Mouse (Mus musculus) CH12F3 (cell line): ENCODE results near the gene Rtf1.

Experiments
- in situ Hi-C: fragments of 300-500 bp; cut with MboI; formaldehyde crosslinking; loops from 2 replicates; pipeline ENCODE4 v1.14.3; 2020; ENCODE audit warnings: low sequenced_read_pairs

Gene Rtf1

DNA sequence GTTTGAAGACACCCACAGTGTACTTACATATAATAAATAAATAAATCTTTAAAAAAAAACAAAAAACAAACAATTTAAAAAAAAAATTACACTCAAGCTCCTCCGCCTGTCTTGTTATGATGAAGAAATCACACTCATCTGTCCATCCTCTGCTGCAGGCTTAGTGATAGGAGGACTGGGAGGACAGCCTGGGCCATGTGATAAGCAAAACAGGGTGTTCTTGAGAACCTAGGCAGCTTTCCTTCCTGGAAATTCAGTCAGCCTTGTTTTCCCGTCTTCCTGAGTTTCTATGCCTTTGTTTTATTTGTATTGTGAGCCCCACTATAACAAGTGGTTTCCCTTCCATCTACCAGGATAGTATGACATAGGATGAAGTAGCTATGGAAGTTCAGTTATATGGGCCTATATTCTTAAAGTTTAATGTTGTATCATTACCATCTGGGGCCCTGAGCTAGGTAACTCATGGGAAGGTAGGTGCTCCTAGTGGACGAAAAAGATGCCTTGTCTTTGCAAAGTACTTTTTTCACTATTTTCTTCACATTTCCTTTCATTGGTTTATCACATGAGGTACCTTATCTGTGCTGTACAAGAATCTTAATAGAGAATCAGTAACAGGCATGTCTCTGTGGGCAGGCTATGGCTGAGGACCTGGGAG lies 53.0 kb downstream of the Rtf1 start:
- in situ Hi-C loops, result no loop called here

DNA sequence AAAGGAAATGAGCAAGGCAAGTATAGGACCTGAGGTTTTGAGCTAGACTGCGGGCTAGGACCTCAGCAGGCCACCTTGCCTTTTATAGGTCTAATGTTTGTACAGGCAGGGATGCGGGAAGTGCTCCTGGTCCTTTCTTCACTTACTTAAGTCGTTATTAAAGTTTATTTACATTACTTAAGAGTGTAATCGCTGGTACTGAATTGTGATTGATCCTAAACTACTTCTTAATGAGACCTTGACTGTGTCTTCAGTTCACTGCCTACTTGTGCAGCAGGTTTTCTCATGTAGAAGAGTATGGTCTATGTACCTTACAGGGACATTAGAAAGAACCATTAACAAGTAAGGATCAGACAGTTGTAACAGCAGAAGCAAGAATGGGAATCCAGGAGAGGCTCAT lies 55.9 kb downstream of the Rtf1 start:
- in situ Hi-C loops, result no loop called here

DNA sequence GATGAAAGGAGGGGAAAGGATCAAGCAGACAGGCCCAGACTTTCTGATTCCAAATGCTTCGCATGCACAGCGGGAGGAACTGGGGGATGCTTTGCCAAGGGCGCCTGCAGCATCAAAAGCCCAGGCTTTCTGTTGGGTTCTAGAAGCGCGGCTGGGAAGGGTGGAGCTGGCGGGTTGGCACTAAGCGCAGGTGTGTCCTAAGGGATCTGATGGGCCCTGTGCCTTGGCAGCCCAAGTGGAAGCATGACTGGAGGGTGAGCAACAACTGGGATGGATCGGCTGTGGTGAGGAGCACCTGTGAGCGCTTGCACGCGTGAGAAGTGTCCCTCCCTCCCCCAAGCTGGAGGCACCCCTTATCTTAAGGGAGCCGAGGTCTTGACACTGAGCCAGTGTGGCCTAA lies 62.3 kb downstream of the Rtf1 start:
- in situ Hi-C loops, result no loop called here

DNA sequence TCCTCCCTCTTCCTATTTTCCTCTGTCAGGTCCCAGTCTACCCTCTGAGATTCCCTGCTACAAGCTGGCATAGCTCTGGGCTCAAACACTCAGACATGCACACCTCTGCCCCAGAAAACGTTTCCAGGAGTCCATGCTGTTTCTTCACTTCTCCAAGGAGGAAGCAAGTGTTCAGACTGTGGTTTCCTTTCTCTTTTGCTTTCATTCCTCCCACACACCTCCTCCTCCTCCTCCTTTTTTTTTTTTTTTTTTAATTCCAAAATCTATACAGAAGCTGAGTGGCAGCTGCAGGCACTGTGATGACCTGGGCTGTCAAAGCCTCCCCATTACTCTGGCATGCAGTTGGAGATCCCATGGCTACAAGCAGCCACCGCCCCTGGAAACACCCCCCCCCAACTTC lies 65.7 kb downstream of the Rtf1 start:
- in situ Hi-C loops, result no loop called here

DNA sequence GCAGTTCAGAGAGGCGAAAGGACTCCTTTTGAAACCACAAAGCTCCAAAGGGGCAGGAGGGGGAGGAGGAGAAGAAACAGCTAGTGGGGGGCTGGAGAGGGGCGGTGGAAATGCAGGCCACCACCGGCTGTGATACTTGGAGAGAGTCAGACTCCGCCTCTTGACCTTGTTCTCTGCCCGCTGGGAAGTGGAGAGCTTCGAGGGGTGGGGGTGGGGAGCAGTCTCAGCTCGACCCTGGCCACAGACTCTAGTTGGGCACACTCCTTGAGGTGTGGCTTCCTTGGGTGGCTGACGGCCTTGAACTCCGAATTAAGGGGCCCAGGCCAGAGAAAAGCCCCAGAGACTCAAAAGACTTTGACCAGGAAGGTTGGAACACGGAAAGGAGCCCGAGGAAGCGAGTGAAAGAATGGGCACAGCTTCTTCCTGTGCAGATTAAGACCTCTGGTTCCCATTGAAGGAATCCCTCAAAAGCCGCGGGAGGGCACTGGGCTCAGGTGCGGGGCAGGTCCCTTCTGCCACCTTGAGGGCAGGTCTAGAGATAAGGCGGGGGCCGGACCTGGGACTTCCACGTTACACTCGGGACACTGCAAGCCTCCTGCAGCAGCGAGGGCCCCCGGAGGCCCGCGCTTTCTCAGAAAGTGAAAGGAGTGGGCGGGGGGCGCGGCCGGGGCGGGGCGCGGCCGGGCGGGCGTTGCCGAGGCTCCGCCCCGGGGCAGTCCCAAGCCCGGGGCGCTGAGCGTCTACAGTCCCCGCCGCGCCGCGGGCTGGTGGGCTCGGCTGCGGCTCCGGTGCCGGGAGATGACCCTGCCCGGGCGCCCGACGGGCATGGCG lies 66.9 kb downstream of the Rtf1 start, which contains the start of gene Itpka:
Itpka (plus strand) TSS at position 757 of the 831 bp plus-strand sequence.
- in situ Hi-C loops, result no loop called here

DNA sequence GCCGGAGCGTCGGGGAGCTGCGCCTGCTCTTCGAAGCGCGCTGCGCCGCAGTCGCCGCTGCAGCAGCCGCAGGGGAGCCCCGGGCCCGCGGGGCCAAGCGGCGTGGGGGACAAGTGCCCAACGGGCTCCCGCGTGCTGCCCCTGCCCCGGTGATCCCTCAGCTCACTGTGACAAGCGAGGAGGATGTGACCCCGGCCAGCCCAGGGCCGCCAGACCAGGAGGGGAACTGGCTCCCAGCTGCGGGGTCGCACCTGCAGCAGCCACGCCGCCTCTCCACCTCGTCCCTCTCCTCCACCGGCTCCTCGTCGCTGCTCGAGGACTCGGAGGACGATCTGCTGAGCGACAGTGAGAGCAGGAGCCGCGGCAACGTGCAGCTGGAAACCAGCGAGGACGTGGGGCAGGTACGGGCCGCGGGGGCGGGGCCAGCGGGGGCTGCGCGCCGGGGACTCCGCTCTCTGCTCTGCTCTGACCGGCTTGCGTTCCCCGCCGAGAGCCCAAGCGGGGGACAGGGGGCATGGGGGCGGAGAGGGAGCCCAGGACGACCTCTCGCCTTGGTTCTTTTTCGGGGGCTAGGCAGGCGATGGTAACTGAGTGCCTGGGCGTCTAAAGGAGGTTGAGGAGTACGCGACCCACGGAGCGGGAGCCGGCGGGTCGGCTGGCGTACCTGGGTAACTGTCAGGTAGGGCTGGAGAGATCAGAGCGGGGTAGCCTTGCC lies 67.8 kb downstream of the Rtf1 start:
- in situ Hi-C loops, result no loop called here

DNA sequence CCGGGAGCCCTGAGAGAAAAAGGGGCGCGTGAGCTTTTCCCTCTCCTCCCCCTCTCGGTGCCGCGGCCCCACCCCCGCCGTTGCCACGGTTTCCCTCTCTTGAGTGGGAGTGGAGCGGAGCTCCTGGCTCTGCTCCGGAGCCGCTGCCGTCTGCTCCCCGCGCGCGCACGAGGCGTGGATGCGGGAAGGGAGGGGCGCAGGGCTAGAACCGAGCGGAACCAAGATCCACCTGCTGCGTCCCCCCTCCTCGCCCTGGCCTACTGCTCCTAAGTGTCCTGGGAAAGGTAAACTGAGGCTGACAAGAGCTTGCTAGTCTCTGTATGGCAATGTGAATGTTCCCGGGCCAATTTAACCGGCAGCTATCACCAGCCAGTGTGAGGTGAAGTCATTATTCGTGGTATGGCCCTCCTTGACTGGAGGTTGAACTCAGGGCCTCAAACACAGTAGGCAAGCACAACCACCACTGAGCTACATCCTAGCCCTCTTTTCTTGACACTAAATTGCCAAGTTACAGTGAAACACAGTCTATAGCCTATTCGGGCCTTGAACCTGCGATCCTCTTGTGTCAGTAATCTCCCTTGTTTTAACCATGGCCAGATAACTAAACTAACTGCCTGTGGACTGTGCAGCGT lies 68.4 kb downstream of the Rtf1 start:
- in situ Hi-C loops, result no loop called here

DNA sequence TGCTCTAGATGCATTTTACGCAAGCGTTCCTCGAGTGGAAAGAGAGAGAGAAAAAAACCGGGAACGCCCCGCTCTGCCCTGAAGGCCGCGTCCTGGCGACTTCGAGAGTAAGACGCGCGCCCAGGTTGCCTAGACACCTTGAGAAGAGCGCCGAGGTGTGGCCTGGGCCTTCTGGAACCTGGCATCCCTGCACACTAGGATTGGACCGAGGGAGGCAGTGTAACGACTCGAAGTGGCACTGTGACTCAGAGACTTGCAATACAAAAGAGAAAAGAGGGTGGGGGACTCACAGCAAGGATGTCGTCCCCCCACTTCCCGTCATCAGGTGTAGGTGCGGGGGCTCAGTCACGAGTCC lies 68.9 kb downstream of the Rtf1 start:
- in situ Hi-C loops, result no loop called here

DNA sequence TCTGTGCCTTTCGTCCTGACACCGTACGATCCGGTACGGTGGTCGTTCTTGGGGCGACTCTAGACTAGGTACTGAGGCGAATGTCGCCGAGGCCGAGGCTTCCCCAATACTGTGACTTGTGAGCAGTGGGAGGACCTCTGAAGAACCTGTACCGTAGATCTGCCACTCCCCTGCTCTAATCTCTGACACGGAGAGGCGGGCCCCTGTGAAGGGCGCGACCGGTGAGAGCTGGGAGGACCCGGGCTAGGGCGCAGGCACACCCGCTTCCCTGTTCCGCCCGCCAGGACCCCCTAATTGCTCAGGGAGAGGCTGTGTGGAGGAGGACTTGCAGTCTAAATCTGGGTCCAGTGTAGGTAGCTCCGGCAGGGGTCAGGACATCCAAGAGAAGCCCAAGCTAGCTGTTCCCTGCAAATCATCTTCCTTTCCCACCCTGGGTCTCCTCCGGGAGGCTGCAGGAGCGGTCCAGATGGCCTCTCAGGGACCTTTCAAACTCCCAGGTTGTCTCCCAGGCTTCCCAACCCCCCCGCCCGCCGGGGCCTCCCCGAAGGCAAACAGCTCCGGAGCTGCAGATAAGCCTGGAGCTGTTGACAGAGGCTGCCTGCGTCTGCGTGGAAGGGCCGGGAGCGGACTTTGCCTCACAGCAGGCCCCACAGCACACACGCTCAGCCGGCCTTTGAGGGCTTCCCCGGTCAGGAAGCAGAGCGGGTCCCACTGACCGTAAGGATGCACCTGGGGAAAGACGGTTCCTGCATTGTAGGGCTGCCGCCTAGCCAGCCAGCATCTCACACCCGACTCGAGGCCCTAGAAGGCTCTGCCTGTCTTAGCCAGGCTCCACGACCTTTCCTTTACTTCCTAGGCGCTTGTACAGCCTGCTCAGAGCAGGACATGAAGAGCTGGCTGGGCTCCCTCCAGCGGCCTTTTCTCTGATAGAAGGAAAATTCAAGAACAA lies 69.6 kb downstream of the Rtf1 start:
- in situ Hi-C loops, result no loop called here

DNA sequence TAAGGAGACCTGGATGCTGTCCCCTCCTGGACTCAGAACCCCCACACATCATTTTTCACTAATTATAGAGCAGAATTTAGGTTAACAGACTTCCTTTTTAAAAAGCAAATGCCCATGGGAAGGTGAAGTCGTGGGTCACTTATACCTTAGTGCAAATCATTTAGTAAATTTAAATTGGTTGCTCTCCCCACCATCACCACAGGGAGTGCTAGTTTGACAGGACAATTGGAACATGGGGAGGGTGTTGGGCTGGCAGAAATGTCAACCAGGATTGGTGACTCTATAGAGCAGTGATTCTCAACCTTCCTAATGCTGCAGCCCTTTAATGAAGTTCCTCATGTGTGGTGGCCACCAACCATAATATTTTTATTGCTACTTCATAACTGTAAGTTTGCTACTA lies 70.4 kb downstream of the Rtf1 start:
- in situ Hi-C loops, result no loop called here

DNA sequence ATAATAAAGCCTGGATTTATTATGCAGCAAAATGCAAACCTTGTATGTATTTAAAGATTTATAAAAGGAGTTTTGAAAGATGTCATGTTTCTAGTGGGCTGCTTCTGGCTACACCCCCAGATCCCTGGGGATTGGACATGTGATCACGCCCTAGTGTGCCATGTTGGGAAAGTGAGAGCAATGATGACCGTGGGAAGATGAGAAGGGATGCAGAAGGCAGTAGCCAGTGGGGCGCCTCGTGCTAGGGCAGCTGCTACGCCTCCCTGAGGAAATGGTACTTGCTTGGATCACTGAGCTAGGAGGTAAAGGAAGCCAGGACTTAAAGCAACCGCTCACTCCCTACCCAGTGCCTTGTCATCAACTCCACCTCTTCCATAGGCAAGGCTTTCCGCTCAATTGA lies 72.7 kb downstream of the Rtf1 start:
- in situ Hi-C loops, result no loop called here

DNA sequence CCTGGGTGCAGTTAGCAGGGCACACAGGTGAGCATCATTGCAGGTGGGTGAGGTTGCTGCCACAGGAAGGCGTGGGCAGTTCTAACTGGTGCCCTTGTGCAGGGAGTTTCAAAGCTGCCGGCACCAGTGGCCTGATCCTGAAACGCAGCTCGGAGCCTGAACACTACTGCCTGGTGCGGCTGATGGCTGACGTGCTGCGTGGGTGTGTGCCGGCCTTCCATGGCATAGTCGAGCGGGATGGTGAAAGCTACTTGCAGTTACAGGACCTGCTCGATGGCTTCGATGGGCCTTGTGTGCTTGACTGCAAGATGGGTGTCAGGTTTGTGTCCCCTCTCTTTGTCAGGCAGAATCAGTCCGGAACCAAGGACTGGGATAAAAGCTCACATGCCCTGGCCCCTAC lies 74.4 kb downstream of the Rtf1 start:
- in situ Hi-C loops, result no loop called here

DNA sequence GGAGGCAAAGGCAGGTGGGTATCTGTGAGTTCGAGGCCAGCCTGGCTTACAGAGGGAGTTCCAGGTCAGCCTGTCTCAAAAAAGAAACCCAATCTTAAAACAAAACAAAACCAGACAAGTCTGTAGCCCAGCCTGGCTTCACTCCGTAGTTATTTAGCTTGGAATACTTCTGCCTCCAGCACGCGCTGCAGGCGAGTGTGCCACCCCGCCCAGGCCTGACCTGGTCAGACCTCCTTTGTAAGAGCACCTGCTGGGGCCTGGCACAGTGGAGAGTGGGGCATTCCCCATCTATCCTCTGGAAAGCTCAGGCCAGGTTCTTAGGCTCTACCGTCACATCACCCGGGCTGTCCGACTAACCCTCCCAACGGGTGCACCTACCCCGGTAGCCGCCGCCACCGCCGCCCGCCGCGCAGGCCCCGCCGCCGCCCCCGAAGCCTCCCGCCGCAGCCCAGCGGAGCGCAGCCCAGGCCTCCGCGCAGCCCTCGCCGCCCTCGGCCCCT lies 82.8 kb downstream of the Rtf1 start:
- in situ Hi-C loops, result no loop called here

DNA sequence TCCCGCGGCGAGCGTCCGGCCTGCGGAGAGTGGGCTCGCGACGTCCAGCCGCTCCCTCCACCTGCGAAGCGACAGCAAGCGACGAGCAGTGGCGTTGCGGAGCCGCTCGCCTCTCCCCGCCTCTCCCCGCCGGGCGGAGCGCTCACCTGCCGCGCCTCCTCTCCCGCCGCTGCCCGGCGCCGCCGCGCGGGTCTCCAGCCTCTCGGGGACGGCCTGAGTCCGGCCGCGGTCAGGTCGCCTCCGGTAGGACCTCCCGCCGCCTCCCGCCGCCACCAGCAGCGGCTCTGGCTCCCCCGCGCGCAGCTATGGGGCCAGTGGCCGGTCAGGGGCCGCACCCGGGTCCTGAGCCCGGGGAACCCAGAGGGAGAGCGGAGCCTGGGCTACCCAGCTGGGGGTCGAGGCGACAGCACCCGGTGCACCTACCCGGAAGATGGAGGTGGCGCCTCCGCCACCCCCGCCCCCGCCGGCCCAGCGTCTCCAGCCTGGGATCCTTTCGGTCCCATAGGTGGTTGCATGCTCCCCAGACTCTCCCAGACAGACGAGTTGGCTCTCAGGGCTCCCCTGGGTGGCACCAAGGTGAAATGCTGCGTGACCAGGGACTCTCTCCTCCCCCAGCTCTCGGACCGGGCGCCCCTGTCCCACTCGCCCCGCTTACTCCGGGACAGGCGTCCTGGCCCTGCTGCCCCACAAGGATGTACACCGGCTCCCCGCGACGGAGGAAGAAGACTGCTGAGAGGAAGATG lies 83.4 kb downstream of the Rtf1 start:
- in situ Hi-C loops, result no loop called here

DNA sequence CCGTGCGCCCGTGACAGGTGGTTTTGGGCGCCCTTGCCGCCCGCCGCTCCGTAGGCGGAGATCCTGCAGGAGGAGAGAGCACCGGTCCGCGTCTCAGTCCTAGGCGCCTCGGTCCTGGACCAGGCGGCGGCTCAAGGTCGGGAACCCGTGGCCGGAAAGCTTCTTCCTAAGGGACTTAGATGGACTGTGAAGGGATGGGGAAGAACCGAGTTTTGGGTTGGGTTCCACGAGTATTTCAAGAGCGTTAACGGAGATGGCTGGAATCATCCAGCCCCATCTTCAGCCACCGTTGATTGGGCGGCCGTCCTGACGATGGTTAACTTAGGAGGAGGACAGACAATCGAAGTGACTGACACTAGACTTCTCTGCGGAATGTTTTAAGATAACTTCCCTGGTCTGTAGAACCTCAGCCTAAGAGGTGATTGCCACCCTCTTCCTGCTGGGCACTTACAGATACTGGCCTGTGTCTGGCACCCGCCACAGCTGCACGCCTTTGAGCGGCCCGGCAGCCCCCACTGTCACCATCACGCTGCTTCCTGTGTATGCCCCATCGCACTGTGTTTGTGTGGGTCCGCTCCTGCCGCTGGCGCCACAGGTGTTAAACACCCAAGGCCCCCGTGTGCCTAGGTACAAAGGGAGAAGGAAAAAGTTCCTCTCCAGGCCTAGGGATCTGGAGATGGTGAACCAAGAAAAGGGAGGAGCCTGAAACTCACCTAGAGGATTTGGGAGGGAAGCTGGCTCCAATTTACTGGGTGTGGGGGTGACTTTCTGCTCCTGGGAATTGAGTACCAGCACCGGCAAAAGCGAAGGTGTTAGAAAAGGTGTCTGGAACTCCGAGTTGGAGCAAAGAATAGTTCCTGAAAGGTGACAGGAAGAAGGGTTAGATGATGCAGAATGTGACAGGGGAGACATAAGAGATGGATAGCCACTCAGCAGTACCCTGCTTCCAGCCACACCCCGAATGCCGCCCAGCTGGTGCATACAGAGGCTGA lies 84.3 kb downstream of the Rtf1 start:
- in situ Hi-C loops, result no loop called here

DNA sequence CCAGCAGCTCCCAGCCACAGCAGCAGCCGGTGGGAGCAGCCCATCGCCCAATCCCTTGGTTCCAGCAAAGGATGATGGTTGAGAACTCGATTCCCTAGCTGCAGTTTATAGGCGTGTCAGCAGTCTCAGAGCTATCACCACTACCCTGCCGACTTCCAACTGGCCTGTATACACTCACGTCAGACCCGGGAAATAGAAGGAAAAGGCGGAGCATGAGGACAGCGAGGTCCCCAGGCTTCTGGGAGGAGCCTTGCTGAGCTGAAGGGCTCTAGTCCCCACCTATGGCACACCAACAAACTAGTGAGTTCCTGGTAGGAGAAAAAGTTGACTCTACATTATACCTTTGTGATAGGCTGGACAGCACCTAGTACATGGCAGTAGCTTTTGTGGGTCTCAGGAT lies 85.4 kb downstream of the Rtf1 start, which contains the start of gene Ltk:
Ltk (minus strand) TSS at position 181 of the 400 bp plus-strand sequence.
- in situ Hi-C loops, result no loop called here

DNA sequence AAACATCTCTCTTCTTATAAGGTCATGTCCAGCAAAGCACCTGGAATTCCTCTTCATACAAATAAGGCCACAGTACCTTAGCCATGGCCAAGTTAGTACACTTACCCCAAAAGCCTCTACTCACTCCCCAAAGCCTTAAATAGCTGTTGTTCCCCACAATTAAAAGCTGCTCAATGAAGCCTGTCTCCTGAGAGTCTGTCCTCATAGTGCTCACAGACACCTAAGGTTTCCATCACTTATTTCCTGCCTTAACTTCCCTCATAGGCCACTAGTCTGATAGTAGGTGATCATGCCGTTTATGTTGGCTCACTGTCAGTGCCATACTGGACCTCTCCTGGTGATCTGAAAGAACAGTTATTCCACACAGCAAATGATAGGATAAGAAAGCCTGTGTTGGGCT lies 87.4 kb downstream of the Rtf1 start:
- in situ Hi-C loops, result no loop called here

DNA sequence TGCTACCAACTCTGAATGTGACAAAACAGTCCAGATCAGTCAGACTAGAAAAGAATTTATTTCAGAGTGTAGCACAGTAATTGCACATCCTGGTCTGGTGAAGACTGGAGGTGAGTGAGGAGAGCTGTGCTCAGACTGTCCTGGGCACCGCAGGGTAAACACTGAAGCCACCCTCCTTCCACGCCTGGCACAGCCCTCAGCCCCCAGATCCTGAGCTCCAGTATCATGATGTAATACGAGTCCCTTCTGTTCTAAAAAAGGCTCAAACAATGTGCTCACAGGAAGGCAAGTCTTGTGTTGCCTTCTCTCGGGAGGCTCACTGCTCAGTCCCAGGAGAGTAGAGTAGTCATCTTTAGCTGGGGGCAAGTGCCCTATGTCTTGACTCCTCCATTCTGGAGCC lies 89.1 kb downstream of the Rtf1 start:
- in situ Hi-C loops, result no loop called here
